Mouse (Mus musculus) intestine, embryonic 15.5 days (tissue): ENCODE results near the gene Tsen2. TPM values are rescaled to one million over a fixed set of nuclear protein-coding genes. Genes with fewer than 3 reads are reported as not detected.

Experiments used
- ATAC-seq: fragments of 200-750 bp; cut with Nextera tagmentation; 2 replicates; pipeline ENCODE4 v1.8.0; 2017; ENCODE audit warnings: moderate TSS enrichment, moderate library complexity
- H3K27ac ChIP-seq: fragments of 300-500 bp; sonication (generic); 2 replicates; pipeline ENCODE4 v1.5.1; 2015; ENCODE audit warnings: mild to moderate bottlenecking, inconsistent platforms
- H3K27me3 ChIP-seq: fragments of 300-500 bp; sonication (generic); replicated peaks from 2 replicates; pipeline ENCODE4 v1.6.1; 2015; ENCODE audit warnings: inconsistent platforms
- H3K36me3 ChIP-seq: fragments of 300-500 bp; sonication (generic); 2 replicates; pipeline ENCODE4 v1.6.1; 2015; ENCODE audit warnings: inconsistent platforms
- H3K4me1 ChIP-seq: fragments of 300-500 bp; sonication (generic); replicated peaks from 2 replicates; pipeline ENCODE4 v1.6.1; 2015; ENCODE audit warnings: inconsistent platforms
- H3K4me2 ChIP-seq: fragments of 300-500 bp; sonication (generic); replicated peaks from 2 replicates; pipeline ENCODE4 v1.6.1; 2015; ENCODE audit warnings: mild to moderate bottlenecking, inconsistent platforms
- H3K4me3 ChIP-seq: fragments of 300-500 bp; sonication (generic); replicated peaks from 2 replicates; pipeline ENCODE4 v1.5.1; 2015; ENCODE audit warnings: inconsistent platforms
- H3K9ac ChIP-seq: fragments of 300-500 bp; sonication (generic); 2 replicates; pipeline ENCODE4 v1.6.1; 2015; ENCODE audit warnings: inconsistent platforms
- H3K9me3 ChIP-seq: fragments of 300-500 bp; sonication (generic); 2 replicates; pipeline ENCODE4 v1.6.1; 2016; ENCODE audit warnings: inconsistent platforms
- WGBS: fragments of 180-500 bp; shearing (Covaris S2); methylation state at CpG from one replicate; pipeline ENCODE4 v1.1.7; 2015; 5-methylcytosine and 5-hydroxymethylcytosine counted together
- polyA plus RNA-seq: library from polyadenylated mRNA; unstranded; fragments of >200 nt; fragmentation: Nextera tagmentation; extraction: Ambion mirVana; gene quantifications from 2 replicates; pipeline ENCODE4 v1.2.1, GENCODE M21; 2015

The Tsen2 gene
- polyA plus RNA-seq, 1 experiment from 2014 or later, result 26.9 TPM

DNA sequence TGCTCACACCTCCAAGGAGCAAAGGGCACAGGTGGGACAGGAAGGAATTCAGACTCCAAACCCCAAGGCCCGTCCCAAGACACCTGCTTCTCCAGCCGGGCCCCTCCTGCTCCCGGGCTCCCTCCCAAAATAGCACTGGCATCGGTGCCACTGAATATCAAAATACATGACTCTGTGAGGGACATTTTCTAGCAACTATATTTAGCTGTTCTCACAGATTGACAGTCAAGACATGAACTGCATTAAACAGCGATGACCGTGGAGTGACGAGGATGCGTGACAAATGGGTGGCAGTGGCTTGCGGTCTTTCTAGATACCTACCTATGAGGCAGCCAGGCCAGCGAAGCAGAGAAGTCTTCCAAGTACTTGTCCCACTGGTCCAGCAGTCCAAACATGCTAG, 41.9 kb downstream of the Tsen2 start:
- Histone ChIP-seq H3K27me3 (no peaks in the 10 kb centered on the region), H3K4me3 (no peak overlapping the region), H3K9ac (no peak overlapping the region), H3K36me3 (no peaks in the 10 kb centered on the region), H3K9me3 (no peaks in the 10 kb centered on the region), H3K4me1 (no peaks in the 10 kb centered on the region), H3K27ac (no peak overlapping the region), H3K4me2 (no peak overlapping the region)
- no peak for ATAC-seq
- 87% methylated on average over 10 of the region's 10 CpGs for WGBS

DNA sequence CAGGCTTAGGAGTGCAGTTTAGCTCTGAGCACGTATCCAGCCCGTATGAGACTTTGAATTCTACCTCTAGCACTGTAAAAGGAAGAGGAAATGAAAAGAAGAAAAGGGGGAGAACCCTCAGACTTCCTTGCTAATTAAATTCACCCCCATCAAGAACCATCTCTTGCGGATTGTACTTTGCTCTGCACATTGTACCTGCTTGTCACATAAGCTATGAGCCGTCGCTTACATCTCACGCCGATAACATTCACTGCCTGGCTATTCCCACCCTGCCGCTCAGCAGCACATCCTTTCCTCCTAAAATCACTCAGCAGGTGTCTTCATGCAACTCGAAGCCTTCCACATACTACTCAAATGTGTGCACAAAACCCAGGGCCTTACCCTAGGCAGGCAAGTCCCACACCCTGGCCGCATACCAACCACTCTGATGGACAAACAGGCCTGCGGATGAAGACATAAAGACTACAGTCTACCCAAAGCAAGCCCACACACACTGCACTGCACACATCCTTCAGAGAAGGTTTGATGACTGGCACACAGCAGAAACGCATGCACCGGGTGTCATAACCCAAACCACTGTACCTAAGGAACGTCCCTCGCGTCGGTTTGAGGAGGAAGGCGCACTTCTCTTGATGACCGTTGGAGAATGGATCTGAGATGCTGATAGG, 47.4 kb downstream of the Tsen2 start:
- 73% methylated on average over 19 of the region's 19 CpGs for WGBS
- Histone ChIP-seq H3K27ac (peak overlapping the region; percentile 80), H3K4me1 (no peaks in the 10 kb centered on the region), H3K36me3 (no peaks in the 10 kb centered on the region), H3K4me2 (peak overlapping the region; percentile 47), H3K27me3 (no peaks in the 10 kb centered on the region), H3K9ac (peak overlapping the region; percentile 16; the same call in 1 of the 2 replicates), H3K9me3 (no peaks in the 10 kb centered on the region), H3K4me3 (peak overlapping the region; percentile 30)
- peak; percentile 72 for ATAC-seq

- Histone ChIP-seq H3K36me3 (no peaks in the 10 kb centered on the region), H3K4me2 (peak within 1 kb of the TSS; percentile 47), H3K27me3 (no peaks in the 10 kb centered on the region), H3K9me3 (no peaks in the 10 kb centered on the region), H3K4me1 (no peaks in the 10 kb centered on the region), H3K4me3 (peak within 1 kb of the TSS; percentile 30), H3K9ac (peak within 1 kb of the TSS; percentile 16; the same call in 1 of the 2 replicates), H3K27ac (peak within 1 kb of the TSS; percentile 80)
- ATAC-seq, result peak; percentile 92
- 33% methylated on average over 5 of the region's 5 CpGs for WGBS
Measured at GRCm38 (mm10) chr6:115592458-115592857, 48.0 kb downstream of the Tsen2 start, which contains the start of gene Mkrn2os. Gene Mkrn2os (minus strand): TSS chr6:115592576.

DNA sequence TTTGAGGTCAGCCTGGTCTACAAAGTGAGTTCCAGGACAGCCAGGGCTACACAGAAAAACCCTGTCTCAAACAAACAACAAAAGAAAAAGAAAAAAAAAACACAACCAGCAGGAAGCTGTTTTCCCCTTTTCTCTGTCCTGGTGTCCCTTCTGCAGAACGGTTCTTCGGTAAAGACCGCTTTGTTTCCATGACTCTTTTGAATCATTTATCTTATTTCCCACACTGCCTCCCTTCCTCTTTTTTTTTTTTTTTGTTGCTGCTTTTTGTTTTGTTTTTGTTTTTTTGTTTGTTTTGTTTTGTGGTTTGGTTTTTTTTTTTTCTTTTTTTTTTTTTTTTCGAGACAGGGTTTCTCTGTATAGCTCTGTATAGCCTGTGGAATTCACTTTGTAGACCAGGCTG, 48.8 kb downstream of the Tsen2 start:
- Histone ChIP-seq H3K4me3 (no peak overlapping the region), H3K27ac (no peak overlapping the region), H3K4me1 (no peaks in the 10 kb centered on the region), H3K9ac (no peak overlapping the region), H3K4me2 (no peak overlapping the region), H3K9me3 (no peaks in the 10 kb centered on the region), H3K27me3 (no peaks in the 10 kb centered on the region), H3K36me3 (no peaks in the 10 kb centered on the region)
- no peak for ATAC-seq
- 82% methylated on average over 4 of the region's 4 CpGs for WGBS

- Histone ChIP-seq H3K9ac (no peak overlapping the region), H3K4me3 (no peak overlapping the region), H3K36me3 (no peaks in the 10 kb centered on the region), H3K27me3 (no peaks in the 10 kb centered on the region), H3K4me2 (no peak overlapping the region), H3K27ac (no peak overlapping the region), H3K9me3 (no peaks in the 10 kb centered on the region), H3K4me1 (no peaks in the 10 kb centered on the region)
- WGBS, result 79% methylated on average over 3 of the region's 3 CpGs
- no peak for ATAC-seq
Measured at GRCm38 (mm10) chr6:115594463-115594862, 50.0 kb downstream of the Tsen2 start.

DNA sequence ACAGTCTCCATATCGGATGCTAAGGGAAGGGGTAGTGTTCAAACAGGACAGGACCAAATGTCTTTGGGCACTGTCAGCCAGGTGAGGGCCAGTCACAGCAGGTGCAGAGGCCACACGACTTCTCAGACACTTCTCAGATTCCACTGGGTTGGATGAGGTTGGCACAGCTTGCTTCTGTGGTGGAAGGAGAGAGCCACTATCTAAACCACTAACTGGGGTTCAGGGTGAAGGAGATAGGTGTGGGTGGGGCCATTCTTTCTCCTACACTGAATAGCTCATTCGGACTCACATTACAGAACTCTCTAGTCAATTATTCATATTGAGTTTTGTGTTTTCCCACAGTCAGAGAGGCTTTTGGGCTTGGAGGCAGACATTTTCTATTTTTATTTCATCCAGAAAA, 51.2 kb downstream of the Tsen2 start:
- H3K27ac ChIP-seq, result no peak overlapping the region
- H3K4me3 ChIP-seq, result no peak overlapping the region
- no peaks in the 10 kb centered on the region for H3K27me3 ChIP-seq
- no peaks in the 10 kb centered on the region for H3K36me3 ChIP-seq
- 59% methylated on average over 3 of the region's 3 CpGs for WGBS
- H3K9me3 ChIP-seq, result no peaks in the 10 kb centered on the region
- no peak overlapping the region for H3K4me2 ChIP-seq
- ATAC-seq, result no peak
- no peaks in the 10 kb centered on the region for H3K4me1 ChIP-seq
- H3K9ac ChIP-seq, result no peak overlapping the region

DNA sequence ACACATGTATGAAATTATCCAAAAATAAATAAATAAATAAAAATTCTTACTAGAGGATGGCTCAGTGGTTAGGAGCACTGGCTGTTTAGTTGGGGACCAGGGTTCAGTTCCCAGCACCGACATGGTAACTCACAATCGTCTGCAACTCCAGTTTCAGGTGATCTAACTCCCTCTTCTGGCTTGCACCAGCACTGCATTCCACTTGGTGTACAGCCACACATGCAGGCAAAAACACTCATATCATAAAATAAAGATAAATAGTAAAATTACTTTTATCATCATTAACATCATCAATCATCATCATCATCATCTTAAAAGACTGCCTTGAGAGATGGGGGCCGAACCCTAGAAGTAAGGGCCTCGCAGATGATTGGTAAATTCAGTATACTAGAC, 56.9 kb downstream of the Tsen2 start:
- H3K4me3 ChIP-seq, result peak overlapping the region; percentile 96
- 0 out of 2 replicates have a peak, but pooled peaks have one; percentile 9 for ATAC-seq
- peak overlapping the region; percentile 76 for H3K4me2 ChIP-seq
- H3K27me3 ChIP-seq, result no peaks in the 10 kb centered on the region
- no peak overlapping the region for H3K9ac ChIP-seq
- WGBS, result 57% methylated on average over 4 of the region's 4 CpGs
- no peak overlapping the region for H3K27ac ChIP-seq
- H3K4me1 ChIP-seq, result peaks cover 10% of the 10 kb centered on the region
- H3K9me3 ChIP-seq, result no peaks in the 10 kb centered on the region
- no peaks in the 10 kb centered on the region for H3K36me3 ChIP-seq

- Histone ChIP-seq H3K9ac (peak within 1 kb of the TSS; percentile 89), H3K27ac (peak within 1 kb of the TSS; percentile 88), H3K4me1 (peaks cover 10% of the 10 kb centered on the region), H3K36me3 (no peaks in the 10 kb centered on the region), H3K4me3 (peak within 1 kb of the TSS; percentile 96), H3K4me2 (peak within 1 kb of the TSS; percentile 76), H3K9me3 (no peaks in the 10 kb centered on the region), H3K27me3 (no peaks in the 10 kb centered on the region)
- ATAC-seq, result peak; percentile 96
- WGBS, result under 1% methylated on average over 58 of the region's 61 CpGs
Measured at GRCm38 (mm10) chr6:115601715-115602523, 57.5 kb downstream of the Tsen2 start, which contains the start of gene Mkrn2. Gene Mkrn2 (plus strand): TSS chr6:115601902.

DNA sequence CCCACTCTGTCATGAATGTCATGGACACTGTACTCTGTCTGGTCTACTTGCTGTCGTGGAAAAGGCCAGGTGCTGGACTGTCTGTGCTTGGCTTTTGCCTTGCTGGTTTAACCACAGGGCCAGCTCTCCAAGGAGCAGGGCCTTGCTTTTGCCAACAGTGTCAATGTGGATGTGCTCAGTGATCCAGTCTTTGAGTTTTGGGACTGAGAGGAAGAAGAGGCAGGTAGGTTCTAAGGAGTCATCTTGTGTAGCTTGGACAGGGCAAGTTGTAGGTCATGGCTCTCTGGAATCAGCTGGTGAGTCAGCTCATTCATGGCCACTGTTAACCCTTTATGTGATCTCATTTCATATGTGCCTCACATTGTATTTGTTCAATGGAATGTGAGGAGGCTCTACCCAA, 62.0 kb downstream of the Tsen2 start:
- 82% methylated on average over 1 of the region's 1 CpGs for WGBS
- Histone ChIP-seq H3K36me3 (peaks cover 12% of the 10 kb centered on the region), H3K4me3 (no peak overlapping the region), H3K27ac (no peak overlapping the region), H3K27me3 (no peaks in the 10 kb centered on the region), H3K4me2 (no peak overlapping the region), H3K9me3 (no peaks in the 10 kb centered on the region), H3K4me1 (peaks cover 10% of the 10 kb centered on the region), H3K9ac (no peak overlapping the region)
- ATAC-seq, result no peak

DNA sequence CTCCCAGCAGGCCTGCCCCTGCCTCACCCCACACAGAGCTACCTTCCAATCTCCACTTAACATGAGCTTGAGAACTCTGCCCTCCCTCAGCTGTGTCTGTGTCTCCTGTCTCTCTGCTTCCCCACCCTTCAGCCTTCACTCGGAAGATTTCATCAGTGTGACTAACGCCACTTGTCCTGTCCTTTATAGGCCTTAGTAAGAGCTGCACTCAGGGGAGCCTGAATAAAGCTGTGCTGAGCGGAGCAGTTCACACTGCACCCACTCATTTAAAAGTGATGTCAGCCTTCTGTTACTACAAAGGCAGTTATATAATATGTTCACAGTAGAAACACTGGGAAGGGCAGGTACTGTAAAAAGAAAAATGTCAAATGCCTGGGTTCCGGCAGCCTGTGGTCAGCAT, 63.0 kb downstream of the Tsen2 start:
- Histone ChIP-seq H3K27me3 (no peaks in the 10 kb centered on the region), H3K4me1 (peaks cover 8% of the 10 kb centered on the region), H3K4me3 (no peak overlapping the region), H3K9ac (no peak overlapping the region), H3K36me3 (peaks cover 12% of the 10 kb centered on the region), H3K27ac (no peak overlapping the region), H3K9me3 (no peaks in the 10 kb centered on the region), H3K4me2 (no peak overlapping the region)
- no peak for ATAC-seq
- WGBS, result 75% methylated on average over 4 of the region's 4 CpGs

DNA sequence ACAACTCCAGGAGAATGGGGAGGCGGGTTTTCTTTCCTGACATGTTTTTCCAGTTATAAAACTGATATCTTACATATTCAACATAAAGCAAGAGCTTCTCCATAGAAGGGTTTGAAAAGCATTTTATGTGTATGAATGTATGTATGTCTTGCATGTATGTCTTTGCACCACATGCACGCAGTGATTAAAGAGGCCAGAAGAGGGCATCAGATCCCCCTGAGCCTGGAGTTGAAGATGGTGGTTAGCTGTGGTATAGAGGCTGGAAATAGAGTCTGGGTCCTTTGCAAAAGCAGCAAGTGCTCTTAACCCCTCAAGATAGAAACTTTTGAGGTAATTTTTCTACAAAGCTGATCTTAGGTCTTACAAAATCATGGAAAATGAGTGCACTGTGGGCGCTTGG, 64.7 kb downstream of the Tsen2 start:
- H3K4me3 ChIP-seq, result no peak overlapping the region
- H3K27ac ChIP-seq, result no peak overlapping the region
- H3K27me3 ChIP-seq, result no peaks in the 10 kb centered on the region
- no peak for ATAC-seq
- H3K9ac ChIP-seq, result no peak overlapping the region
- H3K36me3 ChIP-seq, result peaks cover 22% of the 10 kb centered on the region
- WGBS, result 75% methylated on average over 3 of the region's 3 CpGs
- H3K4me1 ChIP-seq, result no peaks in the 10 kb centered on the region
- H3K4me2 ChIP-seq, result no peak overlapping the region
- no peaks in the 10 kb centered on the region for H3K9me3 ChIP-seq

- Histone ChIP-seq H3K27ac (no peak overlapping the region), H3K4me3 (no peak overlapping the region), H3K4me2 (no peak overlapping the region), H3K9me3 (no peaks in the 10 kb centered on the region), H3K27me3 (no peaks in the 10 kb centered on the region), H3K36me3 (peaks cover 28% of the 10 kb centered on the region), H3K9ac (no peak overlapping the region), H3K4me1 (no peaks in the 10 kb centered on the region)
- WGBS, result 90% methylated on average over 5 of the region's 5 CpGs
- no peak for ATAC-seq
Measured at GRCm38 (mm10) chr6:115610301-115610700, 65.8 kb downstream of the Tsen2 start.
